Mouse (Mus musculus) liver, postnatal 0 days (tissue): ENCODE measurements at regions not wholly inside any gene's neighbourhood (a gene's known extent, or its start where the extent isn't known, plus 50 kb on each side); places are given as distances from the start of the nearest gene placed in this dataset.

Experiments used
- ATAC-seq: fragments of 200-750 bp; cut with Nextera tagmentation; 2 replicates; pipeline ENCODE4 v1.8.0; 2017; ENCODE audit warnings: mild to moderate bottlenecking, moderate library complexity
- DNase-seq: peaks from one replicate; pipeline ENCODE4 v3.0.0-alpha.2; 2016
- H3K27ac ChIP-seq: fragments of 300-500 bp; sonication (generic); 2 replicates; pipeline ENCODE4 v1.5.1; 2014; ENCODE audit warnings: antibody characterized with exemption, moderate library complexity, mild to moderate bottlenecking, low read depth
- H3K27me3 ChIP-seq: fragments of 300-500 bp; sonication (generic); 2 replicates; pipeline ENCODE4 v1.6.1; 2014; ENCODE audit warnings: low read length, control low read depth, mixed read lengths; ENCODE audit not compliant: insufficient read depth
- H3K36me3 ChIP-seq: fragments of 300-500 bp; sonication (generic); replicated peaks from 2 replicates; pipeline ENCODE4 v1.6.1; 2014; ENCODE audit warnings: mild to moderate bottlenecking, control low read depth, low read length, moderate library complexity, mixed read lengths; ENCODE audit not compliant: insufficient read depth
- H3K4me1 ChIP-seq: fragments of 300-500 bp; sonication (generic); 2 replicates; pipeline ENCODE4 v1.6.1; 2014; ENCODE audit warnings: antibody characterized with exemption, mild to moderate bottlenecking, control low read depth; ENCODE audit not compliant: insufficient read depth
- H3K4me2 ChIP-seq: fragments of 300-500 bp; sonication (generic); 2 replicates; pipeline ENCODE4 v1.6.1; 2014; ENCODE audit warnings: low read depth, mild to moderate bottlenecking, low read length, moderate library complexity, mixed read lengths
- H3K4me3 ChIP-seq: fragments of 300-500 bp; sonication (generic); 2 replicates; pipeline ENCODE4 v1.5.1; 2014; ENCODE audit warnings: low read depth, low read length
- H3K9ac ChIP-seq: fragments of 300-500 bp; sonication (generic); replicated peaks from 2 replicates; pipeline ENCODE4 v1.6.1; 2014; ENCODE audit warnings: mild to moderate bottlenecking, moderate library complexity
- H3K9me3 ChIP-seq: fragments of 300-500 bp; sonication (generic); 2 replicates; pipeline ENCODE4 v1.6.1; 2016; ENCODE audit warnings: mild to moderate bottlenecking, control low read depth, low read length, mixed read lengths
- CTCF ChIP-seq: sonication (generic); IDR thresholded peaks from 2 replicates; pipeline ENCODE4 v1.5.1; 2016; ENCODE audit warnings: antibody characterized with exemption, low read depth
- EP300 ChIP-seq: IDR thresholded peaks from 2 replicates; pipeline ENCODE4 v1.6.1; 2016; ENCODE audit warnings: antibody characterized with exemption, low read depth, mild to moderate bottlenecking
- WGBS: fragments of 180-500 bp; shearing (Covaris S2); extraction: QIAGEN DNeasy Blood & Tissue Kit; methylation state at CpG from one replicate; pipeline ENCODE4 v1.1.7; 2014; ENCODE audit not compliant: insufficient replicate concordance; 5-methylcytosine and 5-hydroxymethylcytosine counted together

DNA sequence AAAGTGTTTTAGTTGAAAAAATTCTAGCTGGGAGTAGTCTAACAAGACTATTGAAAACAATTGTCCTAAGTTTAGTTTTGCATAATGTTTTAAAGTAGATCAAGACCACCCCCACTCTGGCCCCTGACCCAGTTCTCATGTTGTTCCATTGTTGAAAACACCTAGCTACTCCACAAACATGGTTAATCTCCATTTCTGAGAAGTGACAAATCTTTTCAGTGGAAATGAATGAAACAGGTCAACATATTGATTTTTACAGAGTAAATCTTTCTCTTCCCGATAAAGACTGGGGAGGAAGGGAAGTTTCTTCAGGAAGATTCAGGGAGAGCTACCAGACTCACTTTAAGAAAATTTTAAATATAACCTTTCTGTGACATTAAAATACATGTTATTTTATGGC, 155.0 kb upstream of the Fn1 start:
- DNase-seq = peak; percentile 23
- H3K27me3 ChIP-seq = no peaks in the 10 kb centered on the region
- H3K9me3 ChIP-seq = no peaks in the 10 kb centered on the region
- no peak overlapping the region for H3K9ac ChIP-seq
- no peak overlapping the region for H3K4me3 ChIP-seq
- peak overlapping the region; percentile 79; the same call in 1 of the 2 replicates for H3K27ac ChIP-seq
- H3K36me3 ChIP-seq = no peaks in the 10 kb centered on the region
- peaks cover 20% of the 10 kb centered on the region for H3K4me1 ChIP-seq
- peak; percentile 69 for TF ChIP-seq EP300
- no peak for TF ChIP-seq CTCF
- peak; percentile 85 for ATAC-seq
- no peak overlapping the region for H3K4me2 ChIP-seq
- 53% methylated on average over 1 of the region's 1 CpGs for WGBS

DNA sequence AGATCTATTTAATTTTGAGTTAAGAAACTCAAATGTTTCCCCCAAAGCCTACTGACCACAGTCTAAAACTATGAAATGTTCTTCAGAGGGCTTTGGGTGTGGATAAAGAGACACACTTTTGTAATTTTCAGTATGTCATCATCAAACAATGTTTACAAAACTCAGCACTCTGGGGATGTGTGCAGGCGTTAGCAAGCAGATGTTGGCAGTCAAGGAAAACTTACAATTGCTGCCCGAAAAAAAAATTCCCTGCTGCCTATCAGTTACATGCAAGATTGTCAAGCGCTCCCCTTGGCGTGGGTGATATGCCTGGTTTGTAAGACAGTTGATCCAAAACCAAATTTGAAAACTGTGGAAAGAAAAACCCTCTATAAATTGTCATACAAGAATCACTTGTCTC, 154.6 kb upstream of the Fn1 start:
- peak; percentile 18 for DNase-seq
- TF ChIP-seq EP300 = no peak
- no peak for TF ChIP-seq CTCF
- Histone ChIP-seq H3K27ac (peak overlapping the region; percentile 79), H3K9ac (no peak overlapping the region), H3K27me3 (no peaks in the 10 kb centered on the region), H3K36me3 (no peaks in the 10 kb centered on the region), H3K4me2 (no peak overlapping the region), H3K4me1 (peaks cover 20% of the 10 kb centered on the region), H3K9me3 (no peaks in the 10 kb centered on the region), H3K4me3 (no peak overlapping the region)
- WGBS = 32% methylated on average over 4 of the region's 4 CpGs
- ATAC-seq = peak; percentile 90

DNA sequence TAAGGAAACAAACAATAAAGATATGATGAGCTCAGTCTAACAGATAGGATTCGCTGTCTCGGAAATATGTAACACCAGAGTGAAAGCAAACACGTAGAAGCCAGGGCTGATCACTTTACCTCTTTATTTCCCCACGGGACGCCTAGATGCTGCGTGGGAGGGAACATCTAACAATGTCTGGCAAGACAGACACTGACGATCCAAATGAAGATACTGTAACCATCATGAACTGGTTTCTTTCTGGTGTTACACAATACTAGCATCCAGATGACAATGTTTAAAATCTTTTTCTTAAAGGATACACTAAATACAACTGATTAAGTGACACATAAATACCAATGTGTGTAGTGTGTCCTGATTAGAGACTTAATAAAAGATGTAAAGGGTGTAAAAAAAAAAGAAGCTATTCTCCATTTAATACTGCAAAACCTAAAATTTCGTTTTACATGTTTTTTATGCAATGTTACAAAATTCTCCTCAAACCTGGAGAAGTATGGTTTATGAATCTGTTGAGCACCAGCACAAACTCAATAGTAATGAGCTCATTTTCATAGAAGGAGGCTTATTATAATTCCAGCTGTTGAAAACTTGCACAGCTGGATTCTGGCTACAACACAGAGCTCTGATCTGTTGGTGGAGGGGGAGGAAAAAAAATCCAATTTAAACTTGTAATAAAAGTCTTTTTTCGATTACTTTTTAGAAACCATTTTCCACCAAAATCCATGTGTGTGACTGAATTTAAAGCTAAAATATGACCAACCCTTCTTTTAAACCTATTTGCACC, 148.5 kb upstream of the Fn1 start:
- H3K36me3 ChIP-seq = no peaks in the 10 kb centered on the region
- 67% methylated on average over 9 of the region's 9 CpGs for WGBS
- ATAC-seq = no peak

DNA sequence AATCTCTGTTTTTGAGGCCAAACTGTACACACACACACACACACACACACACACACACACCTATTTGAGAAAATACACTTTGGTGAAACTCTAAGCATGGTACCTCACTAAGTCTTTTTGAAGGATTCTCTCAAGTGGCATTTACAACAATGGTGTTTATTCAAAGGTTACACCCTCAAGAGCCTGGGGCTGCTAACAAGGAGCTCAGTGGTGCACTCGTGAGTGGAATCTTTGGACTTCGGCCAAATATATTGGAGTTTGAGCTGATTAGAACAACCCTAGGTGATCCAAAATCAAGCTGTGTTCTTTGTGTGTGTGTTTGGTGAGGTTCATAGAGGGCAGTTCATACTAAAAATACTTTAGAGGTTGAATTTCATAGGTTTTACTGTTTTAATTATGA, 147.6 kb upstream of the Fn1 start:
- no peaks in the 10 kb centered on the region for H3K27me3 ChIP-seq
- no peak overlapping the region for H3K27ac ChIP-seq
- no peak for TF ChIP-seq EP300
- no peak for TF ChIP-seq CTCF
- H3K36me3 ChIP-seq = no peaks in the 10 kb centered on the region
- H3K4me3 ChIP-seq = no peak overlapping the region
- 59% methylated on average over 2 of the region's 2 CpGs for WGBS
- no peak overlapping the region for H3K4me2 ChIP-seq
- ATAC-seq (no peak), DNase-seq (no peak)
- 0 out of 2 replicates have a peak, but pooled peaks cover 2% of the 10 kb centered on the region for H3K4me1 ChIP-seq
- H3K9ac ChIP-seq = no peak overlapping the region
- H3K9me3 ChIP-seq = no peaks in the 10 kb centered on the region

More for the DNA sequence above, 148.5 kb upstream of the Fn1 start:
- H3K4me3 ChIP-seq = no peak overlapping the region
- H3K9me3 ChIP-seq = no peaks in the 10 kb centered on the region
- DNase-seq = no peak
- H3K4me2 ChIP-seq = no peak overlapping the region
- 0 out of 2 replicates have a peak, but pooled peaks cover 8% of the 10 kb centered on the region for H3K4me1 ChIP-seq
- no peak overlapping the region for H3K9ac ChIP-seq
- no peaks in the 10 kb centered on the region for H3K27me3 ChIP-seq
- no peak overlapping the region for H3K27ac ChIP-seq
- TF ChIP-seq CTCF (no peak), EP300 (no peak)

DNA sequence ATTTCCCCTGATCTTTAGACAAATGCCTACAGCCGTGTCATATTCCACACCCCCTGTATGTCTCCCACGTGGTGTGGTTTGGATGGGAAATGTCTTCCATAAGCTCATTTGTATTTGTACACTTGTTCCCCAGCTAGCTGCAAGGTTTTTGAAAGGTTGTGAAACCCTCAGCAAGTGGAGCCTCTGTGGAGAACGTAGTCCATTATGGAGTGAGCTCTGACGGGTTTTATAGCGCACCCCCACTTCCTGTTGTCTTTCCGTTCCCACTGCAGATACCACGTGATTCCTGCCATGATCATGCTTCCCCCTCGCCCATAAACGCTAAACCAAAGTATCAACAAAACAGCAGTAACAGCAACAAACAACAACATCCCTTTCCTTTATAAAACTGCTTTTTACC, 145.6 kb upstream of the Fn1 start:
- H3K27ac ChIP-seq = no peak overlapping the region
- no peak overlapping the region for H3K4me3 ChIP-seq
- WGBS = 41% methylated on average over 9 of the region's 9 CpGs
- no peaks in the 10 kb centered on the region for H3K27me3 ChIP-seq
- H3K4me1 ChIP-seq = no peaks in the 10 kb centered on the region
- H3K9ac ChIP-seq = no peak overlapping the region
- TF ChIP-seq EP300 (no peak), CTCF (no peak)
- DNase-seq (no peak), ATAC-seq (no peak)
- no peaks in the 10 kb centered on the region for H3K36me3 ChIP-seq
- no peak overlapping the region for H3K4me2 ChIP-seq
- H3K9me3 ChIP-seq = no peaks in the 10 kb centered on the region

DNA sequence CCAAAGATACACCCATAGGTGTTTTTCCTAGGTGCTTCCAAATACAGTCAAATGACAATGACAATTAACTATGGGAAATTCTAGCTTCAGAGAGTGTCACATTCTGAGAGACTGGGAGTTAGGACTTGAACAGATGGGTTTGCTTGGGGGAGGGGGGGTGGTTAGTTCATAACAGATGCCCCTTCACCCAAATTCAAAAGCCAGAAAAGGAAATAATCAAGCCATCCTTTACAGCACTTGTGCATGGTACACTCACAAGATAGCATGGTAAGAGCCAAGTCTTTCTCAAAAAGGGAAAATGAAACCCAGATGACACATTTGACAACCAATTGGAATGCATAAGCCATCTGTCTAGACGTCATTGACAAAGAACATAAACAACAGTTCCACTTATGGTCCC, 135.4 kb upstream of the Fn1 start:
- H3K9ac ChIP-seq = no peak overlapping the region
- DNase-seq (no peak), ATAC-seq (no peak)
- no peaks in the 10 kb centered on the region for H3K4me1 ChIP-seq
- TF ChIP-seq CTCF (no peak), EP300 (no peak)
- no peaks in the 10 kb centered on the region for H3K9me3 ChIP-seq
- no peaks in the 10 kb centered on the region for H3K36me3 ChIP-seq
- 55% methylated on average over 1 of the region's 1 CpGs for WGBS
- H3K4me2 ChIP-seq = no peak overlapping the region
- H3K4me3 ChIP-seq = no peak overlapping the region
- H3K27me3 ChIP-seq = no peaks in the 10 kb centered on the region
- H3K27ac ChIP-seq = no peak overlapping the region
